8 mouse cellular contexts compared by ENCODE assay signal in the genomic region with DNA sequence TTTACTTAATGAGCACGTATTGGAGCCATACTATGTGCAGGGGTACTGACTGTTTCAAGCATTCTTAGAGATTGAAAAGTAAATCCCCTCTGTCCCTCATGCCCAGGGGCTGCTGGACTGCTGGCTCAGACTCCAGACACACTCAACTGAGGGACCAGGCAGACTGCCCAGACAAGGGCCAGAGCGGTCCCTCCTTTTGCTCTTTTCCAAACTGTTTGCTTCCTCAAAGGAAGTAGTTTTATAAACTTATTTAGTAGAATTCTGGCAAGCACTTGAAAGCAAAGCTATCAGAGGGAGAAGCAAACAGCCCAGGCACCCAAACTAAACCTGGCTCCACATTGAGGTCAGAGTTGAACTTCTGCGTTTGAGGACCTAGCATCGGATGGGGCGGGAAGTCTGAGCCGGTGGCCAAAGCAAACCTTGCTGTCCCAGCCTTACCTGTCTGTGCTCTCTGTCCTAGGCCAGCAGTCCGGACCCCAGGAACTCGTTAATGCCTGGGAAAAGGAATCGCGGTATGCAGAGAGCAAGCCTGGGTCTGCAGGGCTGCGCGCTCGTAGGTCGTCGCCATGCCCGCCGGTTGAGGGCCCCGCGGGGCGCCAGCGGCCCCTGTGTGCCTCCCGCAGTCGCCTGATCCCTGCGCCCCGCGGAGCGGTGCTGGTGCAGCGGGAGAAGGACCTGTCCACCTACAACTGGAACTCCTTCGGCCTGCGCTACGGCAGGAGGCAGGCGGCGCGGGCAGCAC. TPM values are rescaled to one million over a fixed set of nuclear protein-coding genes. Genes with fewer than 3 reads are reported as not detected.
DNase-seq lines count a peak whose midpoint lies in the region; ATAC-seq and TF ChIP-seq lines count a peak whose summit lies in the region.

No protein-coding gene starts in this region.

- no peaks in the 10 kb centered on the region for H3K9me3 ChIP-seq in embryonic facial prominence, embryonic 10.5 days
- H3K9me3 ChIP-seq in midbrain, embryonic 10.5 days (replicated peaks) = no peaks in the 10 kb centered on the region; the same call in 1 of the 2 replicates

- peak; percentile 6 for DNase-seq in gastrocnemius, adult 2 months
- DNase-seq in gastrocnemius, postnatal 36 days = no peak
- peak; percentile 52 for DNase-seq in embryonic facial prominence, embryonic 10.5 days (ENCODE audit: low spot score)
- DNase-seq in kidney, postnatal 4 days = peak; percentile 50 to 59
- peak; percentile 35 for DNase-seq in midbrain, embryonic 10.5 days (ENCODE audit: low spot score)
- DNase-seq in cerebellum, adult 11 months = no peak
- DNase-seq in cerebellum, postnatal 4 days (ENCODE audit: low spot score in 2 of 2) = no peak

- H3K27me3 ChIP-seq in embryonic facial prominence, embryonic 10.5 days (replicated peaks; ENCODE audit: low read depth, poor library complexity, severe bottlenecking) = peaks cover 77% of the 10 kb centered on the region
- H3K27me3 ChIP-seq in midbrain, embryonic 10.5 days (ENCODE audit: low read depth, poor library complexity, severe bottlenecking) = peaks cover 71% of the 10 kb centered on the region

- no peaks in the 10 kb centered on the region for H3K36me3 ChIP-seq in embryonic facial prominence, embryonic 10.5 days (replicated peaks)
- H3K36me3 ChIP-seq in midbrain, embryonic 10.5 days = no peaks in the 10 kb centered on the region

- TF ChIP-seq CTCF in gastrocnemius, adult 2 months (IDR thresholded peaks at IDR 0.05) = no peak

- 7% methylated on average over 34 of the region's 34 CpGs for WGBS in embryonic facial prominence, embryonic 10.5 days
- WGBS in midbrain, embryonic 10.5 days = 8% methylated on average over 34 of the region's 34 CpGs

- intact Hi-C loops in gastrocnemius, adult 2 months (cut with DNase I) = no loop called here
- intact Hi-C loops in gastrocnemius, postnatal 36 days (cut with DNase I) = no loop called here

- H3K4me3 ChIP-seq in gastrocnemius, adult 2 months = peak overlapping the region; percentile 45
- peak overlapping the region; percentile 47 for H3K4me3 ChIP-seq in embryonic facial prominence, embryonic 10.5 days
- H3K4me3 ChIP-seq in midbrain, embryonic 10.5 days = peak overlapping the region; percentile 52

- ATAC-seq in granulocyte monocyte progenitor cell, adult 5-6 weeks (replicated peaks; ENCODE audit: poor library complexity, severe bottlenecking) = no peak; the same call in 1 of the 2 replicates

- H3K27ac ChIP-seq in gastrocnemius, adult 2 months = no peak overlapping the region
- no peak overlapping the region; the same call in 1 of the 2 replicates for H3K27ac ChIP-seq in embryonic facial prominence, embryonic 10.5 days (replicated peaks)
- H3K27ac ChIP-seq in midbrain, embryonic 10.5 days (replicated peaks) = peak overlapping the region; percentile 73

- H3K4me1 ChIP-seq in embryonic facial prominence, embryonic 10.5 days = peaks cover 9% of the 10 kb centered on the region
- peaks cover 34% of the 10 kb centered on the region for H3K4me1 ChIP-seq in midbrain, embryonic 10.5 days

RNA-seq across cellular contexts. Expression of gene Kiss1, which starts 7.4 kb away (rescaled TPM):
- total RNA-seq in gastrocnemius, adult 2 months (2021) = not detected
- total RNA-seq in gastrocnemius, postnatal 36 days (2021) = not detected
- not detected in 2 replicates for polyA plus RNA-seq in embryonic facial prominence, embryonic 10.5 days (2016; fragmentation: Nextera tagmentation; extraction: Ambion mirVana)
- not detected in 2 replicates for polyA plus RNA-seq in midbrain, embryonic 10.5 days (2016; fragmentation: Nextera tagmentation; extraction: Ambion mirVana)
- total RNA-seq in granulocyte monocyte progenitor cell, adult 5-6 weeks (2014; fragmentation: Nextera tagmentation) = not detected in 2 replicates
- total RNA-seq in granulocyte monocyte progenitor cell, adult 5-6 weeks (2017) = not detected in 2 replicates

RNA-seq across cellular contexts. Expression of gene Golt1a, which starts 19.5 kb away (rescaled TPM):
- not detected for total RNA-seq in gastrocnemius, adult 2 months (2021)
- total RNA-seq in gastrocnemius, postnatal 36 days (2021) = not detected
- not detected in 2 replicates for polyA plus RNA-seq in embryonic facial prominence, embryonic 10.5 days (2016; fragmentation: Nextera tagmentation; extraction: Ambion mirVana)
- not detected in 2 replicates for polyA plus RNA-seq in midbrain, embryonic 10.5 days (2016; fragmentation: Nextera tagmentation; extraction: Ambion mirVana)
- total RNA-seq in granulocyte monocyte progenitor cell, adult 5-6 weeks (2014; fragmentation: Nextera tagmentation) = not detected in 2 replicates
- total RNA-seq in granulocyte monocyte progenitor cell, adult 5-6 weeks (2017) = not detected in 2 replicates

RNA-seq across cellular contexts. Expression of gene Ren1, which starts 21.2 kb away (rescaled TPM):
- under 1 TPM in 1 of 2 experiments, not detected in 1; 0.15 TPM for total RNA-seq in gastrocnemius, adult 2 months (2021)
- total RNA-seq in gastrocnemius, postnatal 36 days (2021) = not detected
- 0.13 TPM in 1 of 2 replicates, not detected in the other for polyA plus RNA-seq in embryonic facial prominence, embryonic 10.5 days (2016; fragmentation: Nextera tagmentation; extraction: Ambion mirVana)
- polyA plus RNA-seq in midbrain, embryonic 10.5 days (2016; fragmentation: Nextera tagmentation; extraction: Ambion mirVana) = not detected in 2 replicates
- not detected in 2 replicates for total RNA-seq in granulocyte monocyte progenitor cell, adult 5-6 weeks (2014; fragmentation: Nextera tagmentation)
- not detected in 2 replicates for total RNA-seq in granulocyte monocyte progenitor cell, adult 5-6 weeks (2017)

RNA-seq across cellular contexts. Expression of gene Etnk2, which starts 34.3 kb away (rescaled TPM):
- under 1 TPM; 0.10 to 0.20 TPM for total RNA-seq in gastrocnemius, adult 2 months (2021)
- under 1 TPM in 1 of 2 experiments, not detected in 1; 0.18 TPM for total RNA-seq in gastrocnemius, postnatal 36 days (2021)
- 2.6 and 3.3 TPM in 2 replicates for polyA plus RNA-seq in embryonic facial prominence, embryonic 10.5 days (2016; fragmentation: Nextera tagmentation; extraction: Ambion mirVana)
- 3.4 and 3.9 TPM in 2 replicates for polyA plus RNA-seq in midbrain, embryonic 10.5 days (2016; fragmentation: Nextera tagmentation; extraction: Ambion mirVana)
- total RNA-seq in granulocyte monocyte progenitor cell, adult 5-6 weeks (2014; fragmentation: Nextera tagmentation) = not detected in 2 replicates
- total RNA-seq in granulocyte monocyte progenitor cell, adult 5-6 weeks (2017) = not detected in 2 replicates

Comparison
In these comparisons a context has a peak if more than half of its experiments do, and no peak if none do; other contexts are left out.
1. DNase-seq: peak in gastrocnemius, adult 2 months (single experiment), embryonic facial prominence, embryonic 10.5 days (single experiment), kidney, postnatal 4 days (2 of 2) and midbrain, embryonic 10.5 days (single experiment); none in gastrocnemius, postnatal 36 days (0 of 2), cerebellum, adult 11 months (single experiment) and cerebellum, postnatal 4 days (0 of 2).
2. Peak in every context shown above with its lines, with median percentiles within 50 percentile points of each other: H3K4me3 ChIP-seq.